Mouse (Mus musculus) gastrocnemius, adult 18-20 months (tissue): ENCODE measurements around the gene Ikzf4. TPM values are rescaled to one million over a fixed set of nuclear protein-coding genes. Genes with fewer than 3 reads are reported as not detected.

Source experiments
- DNase-seq: peaks from one replicate; pipeline ENCODE4 v3.0.0; 2021; ENCODE audit warnings: low spot score
- microRNA-seq: library from miRNA; unstranded; fragments of <30 nt; microRNA quantifications from one replicate; pipeline ENCODE4 v1.2.0, GENCODE M21; 2021
- total RNA-seq, 2 experiments: library from RNA; stranded (reverse); gene quantifications; 2 replicates each; pipeline ENCODE4 v1.2.3; 2021

Ikzf4 gene
- total RNA-seq, 2 experiments from 2014 or later: 0.37 to 0.57 TPM

DNA sequence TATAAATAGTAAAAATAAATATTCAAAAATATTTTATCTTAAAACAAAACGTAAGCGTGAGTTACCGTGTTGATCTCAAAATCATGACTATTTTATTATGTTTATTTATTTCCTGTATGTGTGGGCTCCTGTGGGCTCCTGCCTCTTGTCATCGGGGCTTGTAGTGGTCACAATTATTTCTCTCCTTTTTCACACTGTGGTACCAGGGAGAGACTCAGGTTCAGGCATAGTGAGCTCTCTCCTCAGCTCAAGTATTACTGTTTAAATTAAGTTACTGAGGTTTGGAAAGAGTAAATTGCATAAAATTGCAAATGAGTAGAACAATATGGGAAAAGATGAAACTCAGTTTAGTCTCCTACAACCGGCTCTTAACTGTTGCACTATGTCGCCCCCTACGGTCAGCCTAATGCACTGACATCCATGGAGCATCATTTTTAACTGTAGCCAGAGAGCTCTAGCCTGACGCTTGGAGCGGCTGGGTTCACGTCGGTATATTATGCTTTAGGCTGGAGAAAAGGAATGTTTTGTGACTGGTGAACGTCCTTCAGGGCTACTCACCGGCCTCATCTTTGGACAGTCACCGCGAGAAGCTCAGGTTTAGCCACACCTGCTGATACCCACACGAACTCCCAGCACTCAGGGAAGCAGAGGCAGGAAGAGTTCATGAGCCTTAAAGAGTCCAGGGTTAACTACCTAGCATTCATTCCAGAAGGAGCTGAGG lies 33.2 kb downstream of the Ikzf4 start:
- peak; percentile 71 for DNase-seq

DNA sequence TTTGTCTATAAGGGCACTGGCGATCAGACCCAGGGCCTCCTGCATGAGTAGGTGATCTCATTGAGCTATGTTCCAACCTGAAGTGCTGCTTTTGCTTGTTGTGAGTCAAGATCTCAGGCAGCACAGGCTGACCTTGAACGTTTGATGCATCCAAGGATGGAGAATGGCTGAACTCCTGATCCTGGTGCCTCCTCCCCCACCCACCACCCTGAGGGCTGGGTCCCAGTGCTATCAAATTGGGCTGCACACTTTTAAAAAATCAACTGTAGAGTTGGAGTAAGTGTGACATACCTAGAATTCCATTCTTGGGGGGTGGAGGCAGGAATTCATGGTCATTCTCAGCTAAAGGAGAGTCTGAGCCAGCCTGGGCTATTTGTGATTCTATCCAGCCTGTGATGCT lies 39.3 kb downstream of the Ikzf4 start:
- no peak for DNase-seq

DNA sequence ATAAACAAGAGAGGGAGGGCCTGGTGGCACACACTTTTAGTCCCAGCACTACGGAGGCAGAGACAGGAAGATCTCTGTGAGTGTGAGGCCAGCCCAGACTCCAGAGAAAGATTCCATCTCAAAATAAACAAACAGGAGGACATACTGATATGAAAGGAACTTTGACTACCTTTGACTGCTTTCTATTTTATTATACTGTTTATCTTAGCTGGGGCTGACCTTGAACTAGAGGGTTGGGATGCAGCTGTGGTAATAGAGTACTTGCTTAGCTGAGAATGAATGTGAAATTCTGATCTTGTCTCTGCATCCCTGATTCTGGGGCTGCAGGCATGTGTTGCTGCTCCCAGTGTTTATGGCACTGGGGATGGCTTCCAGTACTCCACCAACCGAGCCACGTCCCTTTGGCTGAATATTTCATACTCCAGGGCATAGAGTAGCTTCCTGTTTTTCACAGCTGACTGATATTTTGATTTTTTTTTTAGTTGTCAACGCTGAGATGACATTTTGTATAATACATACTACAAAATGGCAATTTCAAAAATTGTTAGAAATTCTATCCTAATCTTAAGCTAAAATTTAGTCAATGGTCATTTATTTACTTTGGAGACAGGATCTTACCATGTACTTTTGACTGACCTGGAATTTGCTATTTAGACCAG lies 43.2 kb downstream of the Ikzf4 start:
- no peak for DNase-seq

DNA sequence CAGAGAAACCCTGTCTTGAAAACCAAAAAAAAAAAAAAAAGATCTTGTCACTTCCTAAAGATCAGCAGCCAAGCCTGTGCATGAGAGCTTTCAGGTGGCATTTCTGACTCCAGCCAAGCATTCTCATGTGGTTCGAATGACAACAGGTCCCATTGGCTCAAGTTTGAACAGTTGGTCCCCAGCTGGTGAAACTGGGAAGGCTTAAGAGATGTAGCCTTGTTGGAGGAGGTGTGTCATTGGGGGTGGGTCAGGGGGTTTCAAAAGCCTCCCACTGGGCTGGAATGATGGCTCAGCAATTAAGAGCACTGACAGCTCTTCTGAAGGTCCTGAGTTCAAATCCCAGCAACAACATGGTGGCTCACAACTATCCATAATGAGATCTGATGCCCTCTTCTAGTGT lies 44.3 kb downstream of the Ikzf4 start:
- DNase-seq: no peak

DNA sequence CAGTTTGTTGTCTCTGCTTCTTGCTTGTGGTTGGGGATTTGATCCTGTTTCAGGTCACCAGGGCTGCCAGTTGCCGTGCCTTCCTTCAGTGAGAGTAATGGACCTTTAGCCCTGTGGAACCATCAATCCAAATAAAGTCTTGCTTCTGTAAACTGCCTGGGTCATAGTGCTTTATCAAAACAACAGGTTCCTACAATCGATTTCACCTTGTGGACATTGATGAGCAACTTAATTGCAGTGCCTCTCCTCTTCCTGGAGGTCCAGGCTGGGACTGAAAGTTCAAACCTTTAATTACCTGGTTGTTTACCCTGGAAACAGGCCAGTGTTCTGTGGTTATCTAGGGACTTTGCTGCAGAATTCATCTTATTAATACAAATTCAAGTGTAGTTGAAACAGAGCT lies 47.3 kb downstream of the Ikzf4 start:
- no peak for DNase-seq

DNA sequence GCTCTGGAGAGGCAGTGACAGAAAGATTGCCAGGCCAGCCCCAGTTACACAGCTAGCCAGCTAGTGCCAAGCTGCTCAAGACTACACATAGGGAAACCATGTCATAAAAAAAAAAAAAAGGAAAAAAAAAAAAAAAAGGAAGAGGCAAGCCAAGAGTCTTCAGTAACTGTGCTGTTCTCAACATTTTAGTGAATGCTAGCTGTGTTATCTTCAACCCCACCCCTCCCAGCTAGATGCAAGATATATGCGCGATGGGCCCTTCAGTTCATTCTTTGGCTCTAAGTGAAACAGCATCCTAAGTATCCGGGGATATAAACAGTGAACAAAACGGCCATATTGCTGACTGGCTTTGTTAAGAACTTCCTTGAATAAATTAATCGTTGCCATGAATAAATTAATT lies 53.0 kb downstream of the Ikzf4 start:
- no peak for DNase-seq

DNA sequence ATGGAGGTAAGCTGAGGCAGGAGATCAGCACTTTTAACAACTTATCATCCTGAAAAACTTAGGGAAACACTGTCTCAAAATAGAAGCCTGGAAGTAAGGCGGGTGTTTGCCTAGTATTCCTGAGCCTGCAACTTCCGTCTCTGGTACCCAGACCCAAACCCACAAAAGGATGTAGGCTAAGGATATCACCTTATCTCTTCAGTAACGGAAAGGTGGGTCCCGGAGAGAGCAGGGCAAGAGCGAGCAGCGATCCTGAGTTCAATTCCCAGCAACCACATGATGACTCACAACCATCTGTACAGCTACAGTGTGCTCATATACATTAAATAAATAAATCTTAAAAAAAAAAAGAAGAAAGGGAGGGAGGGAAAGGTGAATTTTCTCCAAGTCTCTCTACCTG lies 54.4 kb downstream of the Ikzf4 start:
- no peak for DNase-seq

DNA sequence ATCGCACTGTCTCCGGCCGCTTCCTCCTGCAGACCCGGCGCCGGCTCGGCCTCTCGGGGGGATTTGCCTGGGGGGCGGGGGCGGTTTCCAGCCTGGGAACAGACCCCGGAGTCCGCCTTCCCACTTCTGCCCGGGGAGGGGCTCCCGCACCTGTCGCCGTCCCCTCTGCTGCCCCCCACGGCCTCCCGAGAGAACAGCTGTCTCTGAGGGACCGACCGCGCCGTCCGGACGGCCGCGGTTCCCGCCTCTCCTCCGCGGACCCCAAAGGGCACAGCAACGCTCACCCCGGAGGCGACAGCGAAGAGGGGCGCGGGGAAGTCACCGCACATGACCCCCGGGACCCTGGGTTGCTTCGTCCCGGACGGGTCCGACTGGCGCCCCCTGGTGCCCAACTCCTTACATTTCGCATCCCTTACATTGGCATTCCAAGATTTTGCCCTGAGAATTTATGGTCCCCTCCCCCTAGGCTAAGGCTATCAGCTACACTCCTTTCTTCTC lies 55.5 kb downstream of the Ikzf4 start:
- DNase-seq: peak; percentile 32

DNA sequence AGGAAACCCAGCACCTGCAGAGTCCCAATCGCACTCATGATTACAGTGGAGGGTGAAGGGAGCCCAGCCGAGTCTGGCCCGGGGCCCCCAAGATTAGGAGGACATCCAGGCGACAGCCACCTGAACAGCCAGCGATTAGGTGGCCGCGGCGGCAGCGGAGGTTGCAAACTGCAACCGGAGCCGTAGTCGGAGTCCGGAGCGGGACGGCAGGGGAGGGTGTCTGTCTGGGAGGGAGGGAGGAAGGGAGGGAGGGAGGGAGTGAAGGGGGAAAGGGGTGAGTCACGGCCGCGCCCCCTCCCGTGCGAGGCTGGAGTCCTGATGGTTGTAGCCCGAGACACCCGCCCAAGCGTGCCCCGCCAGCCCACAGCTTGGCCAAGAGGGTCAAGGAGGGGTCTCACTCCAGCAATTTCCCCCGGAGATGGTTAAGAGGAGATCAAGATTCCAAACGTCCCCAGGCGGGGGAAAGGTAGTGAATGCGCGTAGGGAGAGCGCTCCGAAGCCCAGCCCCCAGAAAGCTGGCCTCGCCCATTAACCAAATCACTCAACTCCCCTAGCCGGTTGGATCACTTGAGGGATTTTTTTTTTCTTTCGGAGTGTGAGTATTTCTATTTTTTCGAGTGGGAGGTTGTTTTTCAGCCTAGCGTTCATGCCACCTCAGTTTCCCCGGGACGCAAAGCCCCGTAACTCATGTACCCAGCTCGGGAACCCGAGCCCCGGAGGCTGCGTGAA lies 56.2 kb downstream of the Ikzf4 start, which contains the start of gene Erbb3:
Gene Erbb3, minus strand, starts transcription at position 189 of the 729 bp plus-strand sequence.
- no peak for DNase-seq

DNA sequence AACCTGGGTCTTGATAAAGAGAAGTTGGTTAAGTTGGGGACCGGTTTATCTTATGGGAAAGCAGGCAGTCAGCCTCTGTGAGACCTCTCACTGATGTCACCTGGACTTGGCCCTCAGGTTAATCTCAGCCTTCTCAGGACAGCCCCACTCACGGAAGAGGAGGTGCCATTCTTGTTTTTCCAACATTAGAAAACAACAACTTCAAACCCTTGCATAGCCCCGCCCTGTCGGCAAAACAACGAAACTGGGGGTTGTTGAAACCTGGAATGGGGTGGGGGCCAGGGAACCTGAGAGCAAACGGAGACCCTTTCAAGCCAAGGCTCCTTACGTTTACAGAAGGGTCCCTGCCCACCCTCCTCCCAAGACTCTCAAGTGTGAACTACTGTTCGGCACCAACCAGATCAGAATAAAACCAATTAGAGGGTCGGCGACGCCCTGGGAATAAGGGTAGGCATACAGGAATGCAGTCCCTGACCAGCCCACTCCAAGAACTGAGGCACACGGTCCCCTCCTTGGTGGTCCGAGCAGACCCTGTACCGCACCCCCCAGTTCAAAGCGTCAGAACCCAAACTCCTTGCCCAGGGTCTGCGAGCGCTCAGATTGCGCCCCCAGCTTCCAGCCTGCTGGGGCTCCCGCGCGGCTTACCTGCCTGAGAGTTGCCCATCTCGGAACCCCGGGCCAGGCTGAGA lies 56.9 kb downstream of the Ikzf4 start:
- no peak for DNase-seq

DNA sequence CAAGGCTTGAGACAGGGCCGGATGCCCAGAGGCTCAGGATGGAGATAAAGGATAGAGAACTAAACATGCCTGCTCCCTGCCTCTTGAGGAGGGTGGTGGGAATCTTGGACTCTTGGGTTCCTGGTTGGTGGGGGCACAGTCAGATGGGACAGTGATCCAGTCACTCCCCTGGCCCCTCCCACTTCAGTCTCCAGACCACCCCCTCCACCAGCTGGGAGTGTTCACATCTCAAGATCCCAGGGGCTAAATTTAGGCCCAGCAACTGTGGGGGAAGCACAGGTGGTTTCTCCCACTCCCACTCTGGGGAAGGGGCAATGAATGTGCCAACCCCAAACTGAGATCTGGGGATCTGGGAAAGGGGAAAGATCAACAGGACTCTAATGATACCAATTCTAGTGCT lies 57.7 kb downstream of the Ikzf4 start:
- DNase-seq: no peak

DNA sequence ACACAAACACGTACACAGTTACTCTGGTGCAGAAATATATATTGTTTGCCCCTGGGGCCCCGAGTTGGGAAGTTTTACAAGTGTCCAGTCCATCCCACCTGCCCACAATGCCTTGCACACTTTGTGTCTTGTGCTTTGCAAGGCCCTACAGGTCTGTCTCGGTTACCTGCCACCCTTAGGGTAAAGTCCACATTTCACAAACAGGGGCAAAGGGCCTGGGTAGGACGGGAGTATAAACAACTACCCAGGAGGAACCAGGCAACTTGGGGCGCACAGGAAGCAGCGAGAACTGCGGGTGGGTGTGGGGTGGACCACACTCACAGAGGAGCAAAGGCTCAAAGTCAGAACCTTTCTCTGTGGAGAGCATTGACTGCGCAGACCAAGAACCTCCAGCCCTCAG lies 58.1 kb downstream of the Ikzf4 start:
- DNase-seq: no peak

DNA sequence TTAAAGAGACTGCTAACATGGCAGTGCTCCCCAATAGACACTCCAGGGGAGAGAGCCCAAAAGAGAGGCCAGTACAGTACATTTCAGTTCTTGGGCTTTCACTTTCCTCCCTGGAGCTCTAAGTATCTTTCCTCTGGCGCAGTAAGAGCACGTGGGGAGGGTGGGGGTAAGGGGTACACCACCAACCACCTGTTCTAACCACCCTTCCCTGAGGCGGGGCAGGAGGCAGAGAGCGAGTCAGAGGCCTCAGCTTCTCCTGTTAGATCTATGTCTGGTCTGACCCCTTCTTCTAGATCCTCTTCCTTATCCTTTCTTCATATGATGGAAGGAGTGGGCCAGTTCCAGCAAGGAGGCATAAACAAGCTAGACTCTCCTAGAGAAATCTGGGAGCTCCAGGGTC lies 58.7 kb downstream of the Ikzf4 start:
- DNase-seq: no peak

DNA sequence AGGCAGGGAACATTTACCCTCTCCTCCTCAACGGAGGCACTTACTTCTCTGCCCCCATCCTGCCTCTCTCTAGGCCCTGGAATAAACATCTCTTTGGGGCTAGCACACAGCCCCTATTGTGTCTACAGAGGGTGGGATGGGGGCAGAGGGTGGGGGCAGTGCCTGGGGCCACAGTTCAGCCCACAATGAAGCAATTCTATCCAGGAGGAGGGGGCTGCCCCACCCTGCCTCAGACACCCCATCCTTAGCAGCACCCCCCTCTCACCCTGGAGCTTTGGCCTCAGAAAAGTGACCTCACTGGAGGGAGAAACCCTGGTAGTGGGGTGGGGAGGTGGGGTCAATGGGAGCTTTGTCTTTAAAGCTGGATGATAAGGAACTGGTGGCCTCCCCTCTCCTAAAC lies 59.2 kb downstream of the Ikzf4 start:
- no peak for DNase-seq

DNA sequence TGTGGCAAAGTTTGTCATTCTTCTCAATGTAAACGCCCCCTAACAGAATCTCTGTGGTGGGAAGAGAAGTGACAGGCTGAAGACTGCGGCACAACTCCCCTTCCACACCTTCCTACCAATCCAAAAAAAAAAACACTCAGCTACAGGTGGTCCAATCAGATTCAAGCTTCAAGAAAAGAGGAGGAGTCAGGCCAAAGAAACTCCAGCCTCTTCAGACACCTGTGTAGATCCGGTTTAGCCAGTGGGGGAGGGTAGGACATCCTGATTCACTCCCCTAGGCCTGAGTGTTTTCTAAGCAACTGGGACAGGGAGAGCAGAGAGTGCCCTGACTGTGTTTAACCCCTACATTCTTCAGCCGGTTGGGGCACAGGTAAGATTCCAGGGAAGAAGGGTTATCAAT lies 61.4 kb downstream of the Ikzf4 start:
- no peak for DNase-seq

DNA sequence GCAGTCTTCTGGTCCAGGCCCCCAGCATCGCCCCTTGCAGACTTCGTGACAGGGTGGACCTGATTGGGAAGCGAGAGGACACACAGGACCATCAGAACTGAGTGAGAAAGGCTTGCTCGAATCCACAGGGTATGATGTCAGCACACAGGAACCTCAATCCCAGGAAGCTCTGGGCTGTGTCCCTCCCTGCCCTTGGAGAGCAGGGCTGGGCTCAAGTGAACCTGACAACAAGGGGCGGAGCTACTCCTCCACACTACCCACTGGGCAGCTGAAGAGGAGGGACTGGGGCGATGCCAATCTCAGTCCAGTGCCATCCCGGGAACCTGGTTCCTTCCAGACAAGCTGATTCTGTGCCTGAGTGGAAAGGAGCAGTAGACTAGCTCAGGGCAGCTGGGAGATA lies 62.1 kb downstream of the Ikzf4 start:
- peak; percentile 55 for DNase-seq

Small RNA genes within 50 kb of the gene (microRNA-seq; reads per million reads assigned to microRNA genes)
- not detected for gene Mir6917

Other genes starting within 250 kb of the Ikzf4 start
- not detected for gene Slc39a5, start 244.8 kb downstream of the Ikzf4 start, total RNA-seq
- 10 to 100 TPM; 61.0 to 65.2 TPM for gene Nabp2, start 234.5 kb downstream of the Ikzf4 start, total RNA-seq
- 10 to 100 TPM; 12.7 to 13.2 TPM for gene Rnf41, start 234.3 kb downstream of the Ikzf4 start, total RNA-seq
- gene Smarcc2, start 186.7 kb downstream of the Ikzf4 start, total RNA-seq: 10 to 100 TPM; 44.1 to 49.5 TPM
- 100 to 1,000 TPM; 150 to 187 TPM for gene Myl6, start 151.8 kb downstream of the Ikzf4 start, total RNA-seq
- gene Myl6b, start 147.3 kb downstream of the Ikzf4 start, total RNA-seq: 10 to 100 TPM in 1 of 2 experiments, 1 to 10 TPM in 1; 9.0 to 28.2 TPM
- 10 to 100 TPM; 12.3 to 15.3 TPM for gene Esyt1, start 120.1 kb downstream of the Ikzf4 start, total RNA-seq
- gene Zc3h10, start 98.2 kb downstream of the Ikzf4 start, total RNA-seq: 1 to 10 TPM; 4.6 to 8.3 TPM
- 1,000 to 10,000 TPM; 1,015 to 1,049 TPM for gene Rpl41, start 96.7 kb downstream of the Ikzf4 start, total RNA-seq
- gene Pa2g4, start 80.0 kb downstream of the Ikzf4 start, total RNA-seq: 10 to 100 TPM; 35.4 to 37.6 TPM
- gene Erbb3, start 56.3 kb downstream of the Ikzf4 start, total RNA-seq: 1 to 10 TPM; 2.7 TPM
- 100 to 1,000 TPM; 345 to 363 TPM for gene Rps26, start 19.2 kb downstream of the Ikzf4 start, total RNA-seq
- gene Suox, start 28.1 kb upstream of the Ikzf4 start, total RNA-seq: 10 to 100 TPM; 27.7 to 28.3 TPM
- gene Rab5b, start 50.3 kb upstream of the Ikzf4 start, total RNA-seq: 10 to 100 TPM; 90.8 to 92.1 TPM
- not detected for gene Pmel, start 58.2 kb upstream of the Ikzf4 start, total RNA-seq
- gene Cdk2, start 59.0 kb upstream of the Ikzf4 start, total RNA-seq: 1 to 10 TPM; 2.3 to 2.7 TPM
- 1 to 10 TPM; 7.8 to 8.5 TPM for gene Dgka, start 98.9 kb upstream of the Ikzf4 start, total RNA-seq
- 10 to 100 TPM; 12.0 to 12.4 TPM for gene Pym1, start 101.9 kb upstream of the Ikzf4 start, total RNA-seq
- 1 to 10 TPM; 1.1 to 1.9 TPM for gene Mmp19, start 144.9 kb upstream of the Ikzf4 start, total RNA-seq
- gene Dnajc14, start 158.1 kb upstream of the Ikzf4 start, total RNA-seq: 10 to 100 TPM; 20.8 to 25.4 TPM
- 1 to 10 TPM; 2.1 to 2.3 TPM for gene Tmem198b, start 158.4 kb upstream of the Ikzf4 start, total RNA-seq
- 10 to 100 TPM; 26.1 to 30.7 TPM for gene Sarnp, start 171.3 kb upstream of the Ikzf4 start, total RNA-seq
- 1 to 10 TPM; 3.1 to 3.8 TPM for gene Ormdl2, start 175.7 kb upstream of the Ikzf4 start, total RNA-seq
- gene Gdf11, start 245.7 kb upstream of the Ikzf4 start, total RNA-seq: 1 to 10 TPM; 2.8 to 8.0 TPM